Mouse (Mus musculus): ENCODE data around the gene Cd69.

Cd69 gene

DNA sequence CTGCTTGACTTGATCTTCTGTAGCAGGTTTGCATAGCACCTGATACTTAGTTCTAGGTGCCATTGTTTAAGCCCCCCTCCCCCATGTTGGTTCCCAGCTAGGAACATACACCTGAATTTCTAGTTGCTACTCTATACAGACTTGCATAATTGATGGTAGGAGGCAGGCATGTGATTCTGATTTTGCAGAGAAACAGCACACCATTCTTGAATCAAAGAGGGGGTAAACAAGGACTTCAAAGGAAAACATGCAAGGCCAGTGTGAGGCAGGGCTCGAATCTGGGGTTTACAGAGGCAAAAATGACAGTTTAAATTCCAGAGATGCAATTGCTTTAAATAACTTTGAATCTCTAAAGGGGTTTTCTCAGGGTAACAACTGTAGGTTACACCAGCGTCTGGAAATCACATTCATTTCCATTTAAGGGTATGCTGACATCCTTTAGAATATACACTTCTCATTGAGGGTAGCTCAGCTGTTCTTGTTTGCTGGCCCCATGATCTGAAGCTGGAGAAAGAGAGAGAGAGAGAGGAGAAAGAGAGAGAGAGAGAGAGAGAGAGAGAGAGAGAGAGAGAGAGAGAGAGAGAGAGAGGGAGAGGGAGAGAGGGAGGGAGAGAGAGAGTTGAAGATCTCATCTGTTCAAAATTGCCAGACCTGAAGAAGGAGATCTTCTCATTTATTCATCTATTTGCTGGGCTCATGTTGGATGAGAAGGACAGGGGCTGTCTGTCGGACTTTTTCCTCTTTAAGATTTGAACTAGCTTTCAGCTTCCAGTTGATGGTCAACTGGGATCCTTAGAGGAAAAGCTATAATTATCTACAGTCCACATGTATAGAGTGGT lies 46.1 kb downstream of the Cd69 start:
- in situ Hi-C loops (cut with MseI, MboI) = no loop called here

DNA sequence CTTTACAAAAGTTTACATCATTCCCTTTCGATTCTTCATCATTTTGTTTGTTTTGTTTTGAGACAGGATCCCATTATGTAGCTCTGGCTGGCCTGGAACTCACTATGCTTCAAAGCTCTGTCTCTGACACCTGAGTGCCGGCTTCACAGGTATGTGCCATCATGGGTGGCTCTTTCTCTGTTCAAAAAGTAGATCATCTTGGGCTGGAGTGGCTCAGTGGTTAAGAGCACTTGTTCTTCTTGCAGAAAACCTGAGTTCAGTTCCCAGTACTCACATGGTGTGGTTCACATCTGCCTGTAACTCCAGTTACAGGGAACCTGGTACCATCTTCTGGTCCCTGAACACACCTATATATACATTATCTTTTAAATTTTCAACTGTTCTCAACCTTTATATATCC lies 50.2 kb downstream of the Cd69 start:
- in situ Hi-C loops (cut with MseI, MboI) = no loop called here

DNA sequence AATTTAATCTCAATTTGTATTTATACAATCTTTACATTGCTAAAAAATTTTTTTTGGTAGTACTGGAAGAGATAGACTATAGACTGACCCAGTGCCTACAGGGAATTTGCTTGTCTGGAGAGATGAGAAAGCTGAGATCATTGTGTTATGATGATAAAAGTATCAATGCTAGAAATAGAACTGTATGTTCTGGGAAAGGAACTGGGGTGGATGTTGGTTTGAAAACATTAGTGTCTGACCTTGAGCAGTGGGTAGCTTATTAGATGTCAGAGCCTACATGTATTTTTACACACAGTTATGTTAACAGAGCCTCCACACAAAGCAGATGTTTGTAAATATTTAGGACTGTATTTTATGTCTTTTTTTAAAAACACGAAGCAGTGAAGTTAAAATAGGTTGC lies 51.1 kb downstream of the Cd69 start:
- in situ Hi-C loops (cut with MseI, MboI) = no loop called here

DNA sequence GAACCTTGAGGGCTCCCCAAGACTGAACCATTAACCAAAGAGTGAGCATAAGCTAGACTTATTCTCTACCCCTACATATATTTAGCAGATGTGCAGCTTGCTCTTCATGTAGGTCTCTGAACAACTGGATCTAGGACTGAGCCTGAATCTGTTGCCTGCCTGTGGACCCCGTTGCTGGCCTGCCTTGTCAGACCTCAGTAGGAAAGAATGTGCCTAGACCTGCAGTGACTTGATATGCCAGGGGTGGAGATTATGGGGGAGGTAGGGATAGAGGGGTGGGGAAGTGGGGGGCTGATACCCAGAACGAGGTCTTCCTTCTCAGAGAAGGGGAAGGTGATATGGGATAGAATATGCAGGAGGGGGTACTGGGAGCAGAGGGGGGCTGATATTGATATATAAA lies 51.6 kb downstream of the Cd69 start:
- in situ Hi-C loops (cut with MseI, MboI) = no loop called here

DNA sequence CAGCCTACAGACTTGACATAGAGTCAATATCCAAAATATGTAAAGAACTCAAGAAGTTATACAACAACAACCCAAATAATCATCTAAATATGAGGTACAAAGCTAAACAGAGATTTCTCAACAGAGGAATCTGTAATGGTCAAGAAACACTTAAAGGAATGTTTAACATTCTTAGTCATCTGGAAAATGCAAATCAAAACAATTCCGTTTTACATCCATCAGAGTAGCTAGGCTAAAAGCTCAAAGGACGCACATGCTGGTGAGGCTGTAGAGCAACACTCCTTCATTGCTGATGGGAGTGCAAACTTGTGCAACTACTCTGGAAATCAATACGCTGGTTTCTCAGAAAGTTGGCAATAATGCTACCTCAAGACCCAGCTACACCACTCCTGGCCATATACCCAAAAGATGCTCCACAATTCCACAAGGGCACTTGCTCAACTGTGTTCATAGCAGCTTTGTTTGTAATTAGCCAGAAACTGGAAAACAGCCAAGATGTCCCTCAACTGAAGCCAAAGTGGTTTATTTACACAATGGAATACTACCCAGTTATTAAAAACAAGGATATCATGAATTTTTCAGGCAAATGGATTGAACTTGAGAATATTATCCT lies 52.9 kb downstream of the Cd69 start:
- in situ Hi-C loops (cut with MseI, MboI) = no loop called here

DNA sequence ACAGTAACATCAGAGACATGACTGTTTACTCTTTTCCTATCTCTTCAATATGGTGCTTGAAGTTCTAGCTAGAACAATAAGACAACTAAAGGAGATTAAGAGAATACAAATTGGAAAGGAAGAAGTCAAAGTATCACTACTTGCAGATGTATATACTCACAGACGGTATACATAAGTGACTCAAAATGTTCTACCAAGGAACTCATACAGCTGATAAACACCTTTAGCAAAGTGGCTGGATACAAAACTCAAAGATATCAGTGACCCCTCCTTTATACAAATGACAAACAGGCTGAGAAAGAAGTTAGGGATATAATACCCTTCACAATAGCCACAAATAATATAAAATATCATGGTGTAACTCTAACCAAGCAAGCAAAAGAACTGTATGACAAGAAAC lies 54.2 kb downstream of the Cd69 start:
- in situ Hi-C loops (cut with MseI, MboI) = no loop called here

DNA sequence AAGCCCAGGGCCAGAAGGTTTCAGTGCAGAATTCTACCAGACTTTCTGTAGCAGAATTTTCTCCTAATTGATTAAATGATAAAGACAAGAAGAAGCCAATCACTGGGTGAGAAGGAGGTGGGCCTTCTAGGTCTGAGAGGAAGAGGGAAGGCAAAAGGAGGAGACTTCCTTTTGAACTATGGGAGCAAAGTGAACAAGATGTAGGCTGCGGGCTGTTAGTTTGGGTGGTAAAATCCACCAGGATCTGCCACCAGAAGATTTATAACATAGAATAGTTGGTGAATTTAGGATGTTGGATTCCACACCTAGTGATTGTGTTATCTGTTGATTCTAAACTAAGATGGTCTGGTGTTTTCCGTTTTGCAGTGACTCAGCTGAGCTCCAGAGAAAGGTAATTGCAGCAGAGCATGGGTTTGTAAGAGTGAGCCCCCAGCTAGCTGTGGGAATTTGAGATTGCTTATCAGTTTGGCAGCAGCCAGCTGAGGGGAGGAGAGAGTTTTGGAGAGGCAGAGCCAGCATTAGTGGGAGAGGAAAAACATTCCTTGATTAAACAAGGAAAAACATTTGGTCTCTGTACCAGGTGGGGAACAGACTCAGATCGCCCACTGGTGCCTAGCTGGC lies 55.2 kb downstream of the Cd69 start:
- in situ Hi-C loops (cut with MseI, MboI) = no loop called here

DNA sequence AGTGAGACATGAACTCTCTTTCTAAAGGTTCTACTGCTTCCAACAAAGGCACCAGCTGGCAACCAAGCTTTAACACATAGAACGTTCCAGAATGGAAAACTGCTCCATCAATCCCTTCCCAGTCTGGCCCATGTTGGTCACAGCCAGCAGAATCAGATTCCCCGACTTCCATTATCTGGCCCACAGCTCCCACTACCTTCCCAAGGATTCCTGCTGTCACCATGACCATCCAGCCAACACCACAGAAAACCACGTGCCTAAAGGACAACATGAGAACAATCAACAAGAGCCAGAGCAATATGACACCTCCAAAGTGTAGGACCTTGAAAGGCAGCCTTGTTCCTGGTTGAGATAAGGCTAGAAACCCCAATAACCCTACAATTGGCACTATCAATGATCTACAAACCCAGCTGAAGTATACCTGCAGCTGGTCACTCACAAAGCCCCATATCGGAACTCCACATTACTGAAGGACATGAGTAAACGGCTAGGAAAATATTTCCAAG lies 57.0 kb downstream of the Cd69 start:
- in situ Hi-C loops (cut with MseI, MboI) = no loop called here

Data from mouse trophoblast stem cell (cell line).